Mouse (Mus musculus): Measurements from ENCODE around the gene Mcu. TPM values are rescaled to one million over a fixed set of nuclear protein-coding genes. Genes with fewer than 3 reads are reported as not detected.

Gene Mcu
- total RNA-seq, 2 experiments from 2014 or later = 40.0 to 43.1 TPM

Other genes starting within 250 kb of the Mcu start
- gene Gm10273, start 221.1 kb downstream of the Mcu start, total RNA-seq (2014; fragmentation: Nextera tagmentation) = 26.0 and 66.7 TPM in 2 replicates
- 104 TPM in 2 replicates for gene Gm10273, start 221.1 kb downstream of the Mcu start, total RNA-seq (2017)
- gene Pla2g12b, start 213.0 kb downstream of the Mcu start, total RNA-seq (2014; fragmentation: Nextera tagmentation) = not detected in 2 replicates
- gene Pla2g12b, start 213.0 kb downstream of the Mcu start, total RNA-seq (2017) = not detected in 2 replicates
- gene Oit3, start 174.9 kb downstream of the Mcu start, total RNA-seq (2014; fragmentation: Nextera tagmentation) = 1.8 TPM in 1 of 2 replicates, not detected in the other
- gene Oit3, start 174.9 kb downstream of the Mcu start, total RNA-seq (2017) = not detected in 2 replicates
- gene Gm10322, start 629 bp downstream of the Mcu start, total RNA-seq (2014; fragmentation: Nextera tagmentation) = not detected in 2 replicates
- gene Gm10322, start 629 bp downstream of the Mcu start, total RNA-seq (2017) = not detected in 2 replicates
- gene Micu1, start 85.8 kb upstream of the Mcu start, total RNA-seq (2014; fragmentation: Nextera tagmentation) = 52.2 and 95.7 TPM in 2 replicates
- 59.9 and 65.7 TPM in 2 replicates for gene Micu1, start 85.8 kb upstream of the Mcu start, total RNA-seq (2017)

All from granulocyte monocyte progenitor cell, adult 5-6 weeks (primary cell).